Mouse (Mus musculus) megakaryocyte-erythroid progenitor cell, adult 5-6 weeks (primary cell): Measurements from ENCODE around the gene Olfr1342. TPM values are rescaled to one million over a fixed set of nuclear protein-coding genes. Genes with fewer than 3 reads are reported as not detected.

Experiments used
- total RNA-seq, 2 experiments: library from RNA; stranded (forward) in 1 of 2; stranded (reverse) in 1 of 2; fragments of 200-1000, 215-1000 nt in 1 of 2; fragments of >200 nt in 1 of 2; fragmentation: Nextera tagmentation in 1 of 2; gene quantifications; 2 replicates each; pipeline ENCODE4 v1.2.3; 2014 to 2017

Gene Olfr1342
- total RNA-seq, 2 experiments from 2014 or later, result not detected

Other genes starting within 250 kb of the Olfr1342 start
- gene Mpl, start 235.2 kb downstream of the Olfr1342 start, total RNA-seq (2014; fragmentation: Nextera tagmentation), result 2.3 and 5.7 TPM in 2 replicates
- 0.47 and 1.7 TPM in 2 replicates for gene Mpl, start 235.2 kb downstream of the Olfr1342 start, total RNA-seq (2017)
- 0.99 TPM in 1 of 2 replicates, not detected in the other for gene Tie1, start 202.7 kb downstream of the Olfr1342 start, total RNA-seq (2014; fragmentation: Nextera tagmentation)
- 1.3 and 2.5 TPM in 2 replicates for gene Tie1, start 202.7 kb downstream of the Olfr1342 start, total RNA-seq (2017)
- not detected in 2 replicates for gene 2610528J11Rik, start 165.8 kb downstream of the Olfr1342 start, total RNA-seq (2014; fragmentation: Nextera tagmentation)
- not detected in 2 replicates for gene 2610528J11Rik, start 165.8 kb downstream of the Olfr1342 start, total RNA-seq (2017)
- not detected in 2 replicates for gene Tmem125, start 148.7 kb downstream of the Olfr1342 start, total RNA-seq (2014; fragmentation: Nextera tagmentation)
- not detected in 2 replicates for gene Tmem125, start 148.7 kb downstream of the Olfr1342 start, total RNA-seq (2017)
- gene Cfap57, start 72.0 kb downstream of the Olfr1342 start, total RNA-seq (2014; fragmentation: Nextera tagmentation), result not detected in 2 replicates
- gene Cfap57, start 72.0 kb downstream of the Olfr1342 start, total RNA-seq (2017), result not detected in 2 replicates
- 99.6 and 135 TPM in 2 replicates for gene Ebna1bp2, start 72.0 kb downstream of the Olfr1342 start, total RNA-seq (2014; fragmentation: Nextera tagmentation)
- gene Ebna1bp2, start 72.0 kb downstream of the Olfr1342 start, total RNA-seq (2017), result 166 and 198 TPM in 2 replicates
- not detected in 2 replicates for gene Olfr62, start 33.8 kb downstream of the Olfr1342 start, total RNA-seq (2014; fragmentation: Nextera tagmentation)
- gene Olfr62, start 33.8 kb downstream of the Olfr1342 start, total RNA-seq (2017), result not detected in 2 replicates
- gene Olfr1341, start 10.8 kb upstream of the Olfr1342 start, total RNA-seq (2014; fragmentation: Nextera tagmentation), result not detected in 2 replicates
- gene Olfr1341, start 10.8 kb upstream of the Olfr1342 start, total RNA-seq (2017), result not detected in 2 replicates
- gene Olfr1340, start 27.4 kb upstream of the Olfr1342 start, total RNA-seq (2014; fragmentation: Nextera tagmentation), result not detected in 2 replicates
- gene Olfr1340, start 27.4 kb upstream of the Olfr1342 start, total RNA-seq (2017), result not detected in 2 replicates
- gene Olfr1339, start 39.4 kb upstream of the Olfr1342 start, total RNA-seq (2014; fragmentation: Nextera tagmentation), result not detected in 2 replicates
- gene Olfr1339, start 39.4 kb upstream of the Olfr1342 start, total RNA-seq (2017), result not detected in 2 replicates
- gene Olfr1338, start 66.0 kb upstream of the Olfr1342 start, total RNA-seq (2014; fragmentation: Nextera tagmentation), result not detected in 2 replicates
- not detected in 2 replicates for gene Olfr1338, start 66.0 kb upstream of the Olfr1342 start, total RNA-seq (2017)
- gene Olfr1337, start 89.8 kb upstream of the Olfr1342 start, total RNA-seq (2014; fragmentation: Nextera tagmentation), result not detected in 2 replicates
- not detected in 2 replicates for gene Olfr1337, start 89.8 kb upstream of the Olfr1342 start, total RNA-seq (2017)
- not detected in 2 replicates for gene Olfr1335, start 117.2 kb upstream of the Olfr1342 start, total RNA-seq (2014; fragmentation: Nextera tagmentation)
- not detected in 2 replicates for gene Olfr1335, start 117.2 kb upstream of the Olfr1342 start, total RNA-seq (2017)
- gene Olfr1333, start 143.5 kb upstream of the Olfr1342 start, total RNA-seq (2014; fragmentation: Nextera tagmentation), result not detected in 2 replicates
- not detected in 2 replicates for gene Olfr1333, start 143.5 kb upstream of the Olfr1342 start, total RNA-seq (2017)
- gene Olfr1331, start 171.9 kb upstream of the Olfr1342 start, total RNA-seq (2014; fragmentation: Nextera tagmentation), result not detected in 2 replicates
- not detected in 2 replicates for gene Olfr1331, start 171.9 kb upstream of the Olfr1342 start, total RNA-seq (2017)
- gene Olfr1330, start 195.8 kb upstream of the Olfr1342 start, total RNA-seq (2014; fragmentation: Nextera tagmentation), result not detected in 2 replicates
- gene Olfr1330, start 195.8 kb upstream of the Olfr1342 start, total RNA-seq (2017), result not detected in 2 replicates
- not detected in 2 replicates for gene Olfr1329, start 224.7 kb upstream of the Olfr1342 start, total RNA-seq (2014; fragmentation: Nextera tagmentation)
- not detected in 2 replicates for gene Olfr1329, start 224.7 kb upstream of the Olfr1342 start, total RNA-seq (2017)
- gene Olfr1328, start 245.9 kb upstream of the Olfr1342 start, total RNA-seq (2014; fragmentation: Nextera tagmentation), result not detected in 2 replicates
- not detected in 2 replicates for gene Olfr1328, start 245.9 kb upstream of the Olfr1342 start, total RNA-seq (2017)